Mouse (Mus musculus): ENCODE measurements around the gene Rhbdl3. TPM values are rescaled to one million over a fixed set of nuclear protein-coding genes. Genes with fewer than 3 reads are reported as not detected.
"Not testable (repeated sequence)": the region's sequence is repeated elsewhere in the genome, so short reads cannot be mapped to it uniquely, and the experiment has no call there.

Rhbdl3 gene
- total and polyA plus RNA-seq, 2 experiments from 2014 or later, result 2.8 to 6.7 TPM

DNA sequence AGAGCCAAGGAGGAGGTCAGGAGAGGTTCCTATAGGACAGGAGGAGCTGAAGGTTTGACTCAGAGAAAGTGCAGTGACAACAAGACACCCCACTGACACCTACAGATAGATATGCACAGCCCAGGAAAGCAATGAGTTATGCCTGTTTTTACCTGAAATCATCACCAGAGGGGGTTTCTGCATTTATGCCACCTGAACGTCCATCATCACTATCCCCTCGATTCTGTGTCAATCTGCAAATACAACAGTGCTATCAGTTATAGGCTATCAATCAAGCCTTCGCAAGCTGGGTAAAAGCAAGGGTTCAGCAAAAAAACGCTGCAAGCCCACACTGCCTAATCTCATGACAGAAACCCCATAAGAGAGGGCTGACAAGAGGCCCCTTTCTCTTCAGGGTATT is 75.9 kb downstream of the Rhbdl3 start:
- Histone ChIP-seq H3K4me3 (ENCODE audit: low read depth, low read length) (no peak overlapping the region), H3K27ac (ENCODE audit: low read depth, low read length) (no peak overlapping the region), H3K9me3 (ENCODE audit: low read length) (no peaks in the 10 kb centered on the region), H3K9ac (no peak overlapping the region), H3K4me2 (ENCODE audit: low read depth) (peak overlapping the region; percentile 67; the same call in 1 of the 2 replicates), H3K27me3 (ENCODE audit: insufficient read depth, low read length) (no peaks in the 10 kb centered on the region), H3K36me3 (ENCODE audit: insufficient read depth) (peaks cover 21% of the 10 kb centered on the region), H3K4me1 (ENCODE audit: insufficient read depth) (no peaks in the 10 kb centered on the region; the same call in 1 of the 2 replicates)
- peak; percentile 38 for TF ChIP-seq CTCF (IDR thresholded peaks at IDR 0.05; ENCODE audit: low read depth)
- ATAC-seq (no peak), DNase-seq (no peak)
- WGBS, result 63% methylated on average over 4 of the region's 4 CpGs

GRCm38 (mm10) chr11:80377712-80378451 is 77.2 kb downstream of the Rhbdl3 start, which contains the start of gene 5730455P16Rik:
TSS of gene 5730455P16Rik (minus strand) at chr11:80378034.
- TF ChIP-seq CTCF (IDR thresholded peaks at IDR 0.05; ENCODE audit: low read depth), result no peak
- Histone ChIP-seq H3K27me3 (ENCODE audit: insufficient read depth, low read length) (no peaks in the 10 kb centered on the region), H3K9ac (peak within 1 kb of the TSS; percentile 95), H3K4me3 (ENCODE audit: low read depth, low read length) (peak within 1 kb of the TSS; percentile 76), H3K36me3 (ENCODE audit: insufficient read depth) (peaks cover 18% of the 10 kb centered on the region), H3K27ac (ENCODE audit: low read depth, low read length) (peak within 1 kb of the TSS; percentile 89), H3K4me1 (ENCODE audit: insufficient read depth) (no peaks in the 10 kb centered on the region; the same call in 1 of the 2 replicates), H3K9me3 (ENCODE audit: low read length) (no peaks in the 10 kb centered on the region), H3K4me2 (ENCODE audit: low read depth) (peak within 1 kb of the TSS; percentile 67)
- WGBS, result 1% methylated on average over 35 of the region's 43 CpGs
- peak; percentile 91 for DNase-seq
- peak; percentile 95 for ATAC-seq

DNA sequence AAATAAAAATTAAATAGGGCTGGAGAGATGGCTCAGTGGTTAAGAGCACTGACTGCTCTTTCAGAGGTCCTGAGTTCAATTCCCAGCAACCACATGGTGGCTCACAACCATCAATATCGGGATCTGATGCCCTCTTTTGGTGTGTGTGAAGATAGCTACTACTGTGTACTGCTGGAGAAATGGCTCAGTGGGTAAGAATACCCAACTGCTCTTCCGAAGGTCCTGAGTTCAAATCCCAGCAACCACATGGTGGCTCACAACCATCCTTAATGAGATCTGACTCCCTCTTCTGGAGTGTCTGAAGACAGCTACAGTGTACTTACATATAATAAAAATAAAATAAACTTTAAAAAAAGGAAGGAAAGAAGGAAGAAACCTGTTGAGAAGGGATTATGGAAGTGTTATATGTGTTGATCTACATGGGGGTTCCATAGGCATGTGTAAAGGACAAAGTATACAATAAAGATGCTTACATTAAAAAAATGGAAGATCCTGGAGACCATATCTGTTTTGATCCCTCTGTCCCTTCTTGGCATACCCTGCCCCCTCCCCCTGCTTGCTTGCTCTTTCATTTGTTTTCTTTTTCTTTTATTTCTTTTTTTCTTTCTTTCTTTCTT is 77.8 kb downstream of the Rhbdl3 start:
- Histone ChIP-seq H3K27ac (ENCODE audit: low read depth, low read length) (peak overlapping the region; percentile 89; the same call in 1 of the 2 replicates), H3K4me3 (ENCODE audit: low read depth, low read length) (peak overlapping the region; percentile 76), H3K36me3 (ENCODE audit: insufficient read depth) (peaks cover 12% of the 10 kb centered on the region), H3K4me2 (ENCODE audit: low read depth) (peak overlapping the region; percentile 67)
- ATAC-seq; H3K27me3 ChIP-seq (ENCODE audit: insufficient read depth, low read length); H3K9ac ChIP-seq; H3K9me3 ChIP-seq (ENCODE audit: low read length); H3K4me1 ChIP-seq (ENCODE audit: insufficient read depth); DNase-seq: not testable (repeated sequence)
- 57% methylated on average over 2 of the region's 2 CpGs for whole genome bisulfite sequencing

DNA sequence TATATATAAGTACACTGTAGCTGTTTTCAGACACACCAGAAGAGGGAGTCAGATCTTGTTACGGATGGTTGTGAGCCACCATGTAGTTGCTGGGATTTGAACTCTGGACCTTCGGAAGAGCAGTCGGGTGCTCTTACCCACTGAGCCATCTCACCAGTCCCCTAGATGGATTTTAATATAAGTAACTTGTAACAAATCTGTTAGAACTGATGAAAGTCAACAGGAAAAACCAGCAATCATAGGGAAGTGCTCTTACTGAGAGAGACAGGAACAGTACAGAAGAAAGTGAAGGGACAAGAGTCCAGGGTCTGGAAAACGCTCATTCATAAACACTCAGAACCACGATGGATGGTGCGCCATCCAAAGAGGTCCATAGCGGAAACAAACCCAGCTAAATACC is 78.5 kb downstream of the Rhbdl3 start:
- DNase-seq; H3K36me3 ChIP-seq (ENCODE audit: insufficient read depth); H3K4me2 ChIP-seq (ENCODE audit: low read depth); ATAC-seq; H3K27ac ChIP-seq (ENCODE audit: low read depth, low read length); H3K9me3 ChIP-seq (ENCODE audit: low read length); H3K4me1 ChIP-seq (ENCODE audit: insufficient read depth); H3K27me3 ChIP-seq (ENCODE audit: insufficient read depth, low read length); H3K9ac ChIP-seq; H3K4me3 ChIP-seq (ENCODE audit: low read depth, low read length): not testable (repeated sequence)
- 95% methylated on average over 7 of the region's 7 CpGs for WGBS

- H3K4me3 ChIP-seq (ENCODE audit: low read depth, low read length), result peak overlapping the region; percentile 100
- WGBS, result 3% methylated on average over 12 of the region's 12 CpGs
- no peaks in the 10 kb centered on the region for H3K27me3 ChIP-seq (ENCODE audit: insufficient read depth, low read length)
- H3K9me3 ChIP-seq (ENCODE audit: low read length), result no peaks in the 10 kb centered on the region
- peak; percentile 3; the same call in 1 of the 2 replicates for ATAC-seq
- H3K4me2 ChIP-seq (ENCODE audit: low read depth), result peak overlapping the region; percentile 66
- H3K9ac ChIP-seq, result peak overlapping the region; percentile 99
- H3K4me1 ChIP-seq (ENCODE audit: insufficient read depth), result peaks cover 25% of the 10 kb centered on the region
- DNase-seq, result peak; percentile 60
- H3K27ac ChIP-seq (ENCODE audit: low read depth, low read length), result peak overlapping the region; percentile 98
- no peak for TF ChIP-seq CTCF (IDR thresholded peaks at IDR 0.05; ENCODE audit: low read depth)
- peaks cover 4% of the 10 kb centered on the region for H3K36me3 ChIP-seq (ENCODE audit: insufficient read depth)
Observed at GRCm38 (mm10) chr11:80382626-80383018, 81.9 kb downstream of the Rhbdl3 start.

DNA sequence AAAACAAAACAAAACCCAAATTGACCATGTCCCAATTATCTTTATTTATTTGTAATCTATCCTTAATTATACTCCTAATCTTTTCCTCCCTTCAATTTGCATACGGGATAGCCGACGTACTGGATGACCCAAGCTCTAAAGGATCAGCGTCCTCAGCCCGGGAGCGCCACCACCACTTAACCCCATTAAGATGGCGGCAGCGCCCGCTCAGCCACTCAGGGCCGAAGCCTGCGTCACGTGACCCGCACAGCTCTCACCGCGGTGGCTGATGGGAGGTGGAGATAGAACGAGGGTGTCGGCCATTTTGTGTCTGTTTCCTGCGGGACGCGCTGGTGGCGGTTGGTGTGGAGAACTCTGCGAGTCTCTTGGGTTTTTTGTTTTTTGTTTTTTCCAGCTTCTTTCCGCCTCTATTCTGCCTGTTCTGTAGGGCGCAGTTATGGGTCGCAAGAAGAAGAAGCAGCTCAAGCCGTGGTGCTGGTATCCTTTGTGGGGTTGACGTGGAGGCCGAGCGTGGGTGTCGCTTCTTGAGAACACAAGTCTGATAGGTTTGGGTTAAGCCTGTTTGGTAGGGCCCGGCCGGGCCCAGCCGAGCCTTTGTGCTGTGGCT is 82.4 kb downstream of the Rhbdl3 start, which contains the start of gene Zfp207:
Gene Zfp207, plus strand, starts transcription at position 261 of the 607 bp plus-strand sequence.
- 0% methylated on average over 33 of the region's 33 CpGs for WGBS
- peaks cover 25% of the 10 kb centered on the region for H3K4me1 ChIP-seq (ENCODE audit: insufficient read depth)

More for the DNA sequence above, 82.4 kb downstream of the Rhbdl3 start, which contains the start of gene Zfp207:
- peak; percentile 99 for DNase-seq
- Histone ChIP-seq H3K27me3 (ENCODE audit: insufficient read depth, low read length) (no peaks in the 10 kb centered on the region), H3K9me3 (ENCODE audit: low read length) (no peaks in the 10 kb centered on the region), H3K36me3 (ENCODE audit: insufficient read depth) (peaks cover 9% of the 10 kb centered on the region), H3K4me2 (ENCODE audit: low read depth) (peak within 1 kb of the TSS; percentile 67), H3K27ac (ENCODE audit: low read depth, low read length) (peak within 1 kb of the TSS; percentile 98), H3K4me3 (ENCODE audit: low read depth, low read length) (peak within 1 kb of the TSS; percentile 100), H3K9ac (peak within 1 kb of the TSS; percentile 99)
- peak; percentile 97 for ATAC-seq
- TF ChIP-seq CTCF (IDR thresholded peaks at IDR 0.05; ENCODE audit: low read depth), result no peak
